ENCODE assay signal across 9 mouse cellular contexts in genomic region chr6:48840973-48841625, GRCm38 (mm10). TPM values are rescaled to one million over a fixed set of nuclear protein-coding genes. Genes with fewer than 3 reads are reported as not detected.
DNase-seq lines count a peak whose midpoint lies in the region; ATAC-seq and TF ChIP-seq lines count a peak whose summit lies in the region.
"Had no signal": no experiment of that assay in that cellular context is flagged by ENCODE, and none has a peak within 500 bp of the region (broad histone marks: within the 10 kb centered on the region; RNA-seq: fewer than 3 reads in every experiment).

Tmem176b (minus strand) TSS chr6:48841496.

- peaks cover 25% of the 10 kb centered on the region for H3K79me2 ChIP-seq in C2C12 (ENCODE audit: control insufficient read depth, insufficient read depth)

- peak within 1 kb of the TSS; percentile 49 for H3K9ac ChIP-seq in forebrain, embryonic 16.5 days (replicated peaks; ENCODE audit: low read depth, low read length)
- H3K9ac ChIP-seq in liver, embryonic 15.5 days: peak within 1 kb of the TSS; percentile 6; the same call in 1 of the 2 replicates
- H3K9ac ChIP-seq in neural tube, embryonic 13.5 days: peak within 1 kb of the TSS; percentile 65

- H3K9me3 ChIP-seq in forebrain, embryonic 16.5 days (ENCODE audit: control insufficient read depth, low read length): no peaks in the 10 kb centered on the region
- H3K9me3 ChIP-seq in liver, embryonic 15.5 days (replicated peaks): no peaks in the 10 kb centered on the region
- H3K9me3 ChIP-seq in neural tube, embryonic 13.5 days: no peaks in the 10 kb centered on the region
- H3K9me3 ChIP-seq: G1E had no signal

- peak; percentile 42 for DNase-seq in cerebellum, adult 11-12 months
- DNase-seq in heart, postnatal 14 days: peak; percentile 90 to 95
- DNase-seq in large intestine, adult 2 months (ENCODE audit: low read depth, low spot score): no peak
- peak; percentile 85 for DNase-seq in testis, postnatal 14 days (ENCODE audit: low spot score)

- H3K4me1 ChIP-seq in forebrain, embryonic 16.5 days (replicated peaks; ENCODE audit: control insufficient read depth, insufficient read depth, low read length): peaks cover 36% of the 10 kb centered on the region
- H3K4me1 ChIP-seq in liver, embryonic 15.5 days (replicated peaks): peaks cover 10% of the 10 kb centered on the region; the same call in 1 of the 2 replicates
- peaks cover 42% of the 10 kb centered on the region for H3K4me1 ChIP-seq in neural tube, embryonic 13.5 days (replicated peaks)

- H3K36me3 ChIP-seq in C2C12 (ENCODE audit: control insufficient read depth, insufficient read depth): no peaks in the 10 kb centered on the region
- H3K36me3 ChIP-seq in forebrain, embryonic 16.5 days (ENCODE audit: control insufficient read depth, insufficient read depth): no peaks in the 10 kb centered on the region
- no peaks in the 10 kb centered on the region; the same call in 1 of the 2 replicates for H3K36me3 ChIP-seq in liver, embryonic 15.5 days (replicated peaks)
- H3K36me3 ChIP-seq in neural tube, embryonic 13.5 days: no peaks in the 10 kb centered on the region
- H3K36me3 ChIP-seq: G1E had no signal

- intact Hi-C loops in heart, postnatal 14 days (cut with DNase I): no loop called here

- WGBS in forebrain, embryonic 16.5 days: 2% methylated on average over 6 of the region's 6 CpGs
- WGBS in large intestine, adult 2 months: 7% methylated on average over 6 of the region's 6 CpGs
- 12% methylated on average over 6 of the region's 6 CpGs for WGBS in liver, embryonic 15.5 days (ENCODE audit: insufficient replicate concordance)
- 17% methylated on average over 6 of the region's 6 CpGs for WGBS in neural tube, embryonic 13.5 days

- peaks cover 3% of the 10 kb centered on the region for H3K79me3 ChIP-seq in C2C12 (ENCODE audit: low read depth)

- peak within 1 kb of the TSS; percentile 52 for H3K4me2 ChIP-seq in forebrain, embryonic 16.5 days (ENCODE audit: low read length)
- H3K4me2 ChIP-seq in liver, embryonic 15.5 days: peak within 1 kb of the TSS; percentile 55
- peak within 1 kb of the TSS; percentile 56 for H3K4me2 ChIP-seq in neural tube, embryonic 13.5 days

- peak within 1 kb of the TSS; percentile 25 for H3K4me3 ChIP-seq in C2C12 (ENCODE audit: insufficient read depth, poor library complexity, severe bottlenecking)
- peak within 1 kb of the TSS; percentile 44 for H3K4me3 ChIP-seq in forebrain, embryonic 16.5 days (replicated peaks; ENCODE audit: low read length)
- H3K4me3 ChIP-seq in liver, embryonic 15.5 days (replicated peaks): peak within 1 kb of the TSS; percentile 44
- peak within 1 kb of the TSS; percentile 38 for H3K4me3 ChIP-seq in neural tube, embryonic 13.5 days

- no peak within 1 kb of the TSS for H3ac ChIP-seq in C2C12 (ENCODE audit: control insufficient read depth, insufficient read length, low read depth)

- peak; percentile 93 for ATAC-seq in forebrain, embryonic 16.5 days
- peak; percentile 83 for ATAC-seq in liver, embryonic 15.5 days (ENCODE audit: insufficient read depth)
- peak; percentile 93 for ATAC-seq in neural tube, embryonic 13.5 days (ENCODE audit: low read depth)

- TF ChIP-seq CTCF in C2C12 (IDR thresholded peaks at IDR 0.05; ENCODE audit: control insufficient read depth, insufficient read depth, insufficient read length): no peak

- H3K27ac ChIP-seq in forebrain, embryonic 16.5 days (ENCODE audit: low read length): peak within 1 kb of the TSS; percentile 73
- peak within 1 kb of the TSS; percentile 68 for H3K27ac ChIP-seq in liver, embryonic 15.5 days (replicated peaks)
- H3K27ac ChIP-seq in neural tube, embryonic 13.5 days (replicated peaks): peak within 1 kb of the TSS; percentile 77

- no peaks in the 10 kb centered on the region for H3K27me3 ChIP-seq in C2C12 (ENCODE audit: control insufficient read depth, insufficient read depth, insufficient read length)
- no peaks in the 10 kb centered on the region for H3K27me3 ChIP-seq in forebrain, embryonic 16.5 days (replicated peaks; ENCODE audit: control insufficient read depth, insufficient read depth, low read length)
- no peaks in the 10 kb centered on the region for H3K27me3 ChIP-seq in liver, embryonic 15.5 days
- no peaks in the 10 kb centered on the region for H3K27me3 ChIP-seq in neural tube, embryonic 13.5 days

TF ChIP-seq in C2C12, 6 proteins besides CTCF, POLR2A, EP300 and RAD21:
- TF ChIP-seq FOSL1 (IDR thresholded peaks at IDR 0.05; ENCODE audit: insufficient read depth, low read length, poor library complexity, severe bottlenecking) (no peak), MAX (IDR thresholded peaks at IDR 0.05) (no peak), MYOG (IDR thresholded peaks at IDR 0.05; ENCODE audit: control insufficient read depth, extremely low read depth, insufficient read length) (no peak), MYOD1 (IDR thresholded peaks at IDR 0.05; ENCODE audit: control insufficient read depth, insufficient read length, low read depth) (no peak), CEBPB (IDR thresholded peaks at IDR 0.05; ENCODE audit: low read depth) (no peak), USF1 (IDR thresholded peaks at IDR 0.05; ENCODE audit: low read depth) (no peak)

RNA-seq across cellular contexts. Expression of gene Tmem176b, which starts in this region (rescaled TPM):
- polyA plus RNA-seq in C2C12 (2012; fragmentation: generic; extraction: Trizol): 8.0 TPM
- 73.2 and 80.9 TPM in 2 replicates for polyA plus RNA-seq in forebrain, embryonic 16.5 days (2015; fragmentation: Nextera tagmentation; extraction: Ambion mirVana)
- total RNA-seq in heart, postnatal 14 days (2021): 10 to 100 TPM; 62.5 to 63.9 TPM
- polyA plus RNA-seq in large intestine, adult 2 months (2012; rRNA removed): 338 and 348 TPM in 2 replicates
- polyA plus RNA-seq in liver, embryonic 15.5 days (2015; fragmentation: Nextera tagmentation; extraction: Ambion mirVana): 182 and 213 TPM in 2 replicates
- 127 and 151 TPM in 2 replicates for polyA plus RNA-seq in neural tube, embryonic 13.5 days (2015; fragmentation: Nextera tagmentation; extraction: Ambion mirVana)
- total RNA-seq: G1E had no signal
- polyA plus RNA-seq: G1E had no signal

Comparison
In these comparisons a context has a peak if more than half of its experiments do, and no peak if none do; other contexts are left out.
1. H3K9ac ChIP-seq: peak in every context shown above with its lines; median percentile 65 in neural tube, embryonic 13.5 days; 49 in forebrain, embryonic 16.5 days; 6 in liver, embryonic 15.5 days.